Mouse (Mus musculus): ENCODE measurements at regions not wholly inside any gene's neighbourhood (a gene's known extent, or its start where the extent isn't known, plus 50 kb on each side); places are given as distances from the start of the nearest gene placed in this dataset.

DNA sequence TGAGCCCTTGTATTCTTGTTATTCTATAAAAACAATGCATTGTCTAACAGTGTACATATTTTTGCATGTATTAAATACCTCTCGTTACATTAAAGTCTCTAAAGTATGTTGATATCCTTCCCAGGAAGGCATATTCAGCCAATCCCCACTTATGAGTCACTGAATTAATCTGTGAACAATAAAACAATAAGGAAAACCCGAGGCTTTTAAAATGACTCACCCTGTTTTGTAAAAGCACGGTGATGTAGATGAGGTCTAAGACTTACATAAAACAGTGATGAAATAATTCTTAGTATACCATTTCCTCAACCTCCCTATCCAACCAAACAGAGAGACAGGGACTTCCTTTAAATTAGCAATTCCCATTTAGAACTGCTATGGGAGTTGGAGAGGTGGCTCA, 95.8 kb downstream of the Asb7 start:
- Histone ChIP-seq H3K4me2 (replicated peaks; ENCODE audit: low read depth) (no peak overlapping the region), H3K9ac (ENCODE audit: low read depth, low read length) (no peak overlapping the region), H3K9me3 (ENCODE audit: control insufficient read depth) (peaks cover 7% of the 10 kb centered on the region; the same call in 1 of the 2 replicates), H3K4me3 (ENCODE audit: low read depth, low read length) (no peak overlapping the region), H3K27ac (ENCODE audit: low read depth, low read length) (no peak overlapping the region), H3K4me1 (replicated peaks; ENCODE audit: control insufficient read depth, insufficient read depth, low read length) (no peaks in the 10 kb centered on the region), H3K27me3 (replicated peaks; ENCODE audit: control insufficient read depth, insufficient read depth, low read length) (no peaks in the 10 kb centered on the region), H3K36me3 (ENCODE audit: control insufficient read depth, insufficient read depth) (no peaks in the 10 kb centered on the region)
- no peak for TF ChIP-seq CTCF (IDR thresholded peaks at IDR 0.05; ENCODE audit: low read depth)
- ATAC-seq, result peak; percentile 91
- WGBS, result 32% methylated on average over 3 of the region's 3 CpGs

DNA sequence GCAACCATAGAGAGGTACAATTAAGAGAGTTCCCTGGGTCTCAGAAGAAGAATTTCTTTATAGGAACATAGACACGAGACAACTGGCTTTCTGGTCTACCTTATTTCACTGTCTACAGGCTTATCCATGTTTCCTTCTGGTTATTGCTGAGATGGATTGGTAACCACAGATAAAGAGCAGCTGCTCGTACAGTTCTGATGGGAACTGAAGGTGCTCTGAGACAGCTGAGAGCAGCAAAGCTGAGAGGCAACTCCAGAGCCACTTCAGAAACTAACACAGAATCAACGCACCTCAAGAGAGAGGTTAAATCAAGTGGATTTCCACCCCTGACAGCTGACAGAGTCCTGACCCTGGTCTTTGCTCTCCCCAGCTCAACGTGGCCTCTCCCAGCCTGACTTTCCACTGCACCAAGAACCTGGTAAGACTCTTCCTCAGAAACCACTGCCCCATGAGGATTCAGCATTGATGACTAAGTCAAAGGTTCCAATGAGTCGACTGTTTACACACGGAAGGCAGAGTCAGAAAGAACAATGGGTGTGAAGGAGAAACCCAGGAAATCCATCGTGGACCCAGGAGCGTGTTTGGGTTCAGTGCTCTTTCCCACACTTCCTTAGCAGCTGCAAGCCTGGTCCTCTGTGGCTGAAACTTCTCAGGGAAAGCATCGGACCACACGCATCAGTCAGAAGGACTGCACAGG, 97.7 kb downstream of the Asb7 start:
- Histone ChIP-seq H3K27ac (ENCODE audit: low read depth, low read length) (no peak overlapping the region), H3K4me1 (replicated peaks; ENCODE audit: control insufficient read depth, insufficient read depth, low read length) (no peaks in the 10 kb centered on the region), H3K36me3 (ENCODE audit: control insufficient read depth, insufficient read depth) (no peaks in the 10 kb centered on the region; the same call in 1 of the 2 replicates), H3K27me3 (replicated peaks; ENCODE audit: control insufficient read depth, insufficient read depth, low read length) (no peaks in the 10 kb centered on the region), H3K9ac (ENCODE audit: low read depth, low read length) (no peak overlapping the region), H3K4me3 (ENCODE audit: low read depth, low read length) (no peak overlapping the region), H3K4me2 (replicated peaks; ENCODE audit: low read depth) (no peak overlapping the region), H3K9me3 (ENCODE audit: control insufficient read depth) (peaks cover 7% of the 10 kb centered on the region; the same call in 1 of the 2 replicates)
- no peak for TF ChIP-seq CTCF (IDR thresholded peaks at IDR 0.05; ENCODE audit: low read depth)
- ATAC-seq, result 0 out of 2 replicates have a peak, but pooled peaks have one; percentile 28
- 57% methylated on average over 10 of the region's 10 CpGs for WGBS

DNA sequence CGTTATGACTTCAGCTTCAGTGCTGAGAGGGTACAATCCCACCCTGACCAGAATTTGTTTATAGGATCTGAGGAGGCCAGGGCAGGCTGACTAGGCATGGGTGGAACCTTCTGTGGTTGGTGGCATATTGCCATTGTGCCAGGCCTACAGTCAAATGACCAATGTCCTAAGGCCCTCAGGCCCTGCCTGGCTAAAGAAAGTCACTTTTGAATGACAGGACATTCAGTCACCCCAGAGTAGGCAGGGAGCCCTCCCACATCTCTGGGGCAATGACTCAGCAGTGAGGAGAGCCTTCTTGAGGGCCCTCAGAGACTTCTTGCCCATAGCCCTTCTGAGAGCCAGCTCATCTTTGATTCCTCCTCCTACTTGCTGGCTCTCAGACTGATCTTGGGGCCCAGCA, 102.9 kb downstream of the Asb7 start:
- H3K4me1 ChIP-seq (replicated peaks; ENCODE audit: control insufficient read depth, insufficient read depth, low read length), result no peaks in the 10 kb centered on the region
- no peak for ATAC-seq
- H3K9ac ChIP-seq (ENCODE audit: low read depth, low read length), result no peak overlapping the region
- H3K27me3 ChIP-seq (replicated peaks; ENCODE audit: control insufficient read depth, insufficient read depth, low read length), result no peaks in the 10 kb centered on the region
- no peak overlapping the region for H3K27ac ChIP-seq (ENCODE audit: low read depth, low read length)
- H3K4me3 ChIP-seq (ENCODE audit: low read depth, low read length), result no peak overlapping the region
- WGBS, result 61% methylated on average over 1 of the region's 1 CpGs
- no peak overlapping the region for H3K4me2 ChIP-seq (replicated peaks; ENCODE audit: low read depth)
- H3K36me3 ChIP-seq (ENCODE audit: control insufficient read depth, insufficient read depth), result no peaks in the 10 kb centered on the region; the same call in 1 of the 2 replicates
- TF ChIP-seq CTCF (IDR thresholded peaks at IDR 0.05; ENCODE audit: low read depth), result no peak
- H3K9me3 ChIP-seq (ENCODE audit: control insufficient read depth), result peaks cover 7% of the 10 kb centered on the region; the same call in 1 of the 2 replicates

DNA sequence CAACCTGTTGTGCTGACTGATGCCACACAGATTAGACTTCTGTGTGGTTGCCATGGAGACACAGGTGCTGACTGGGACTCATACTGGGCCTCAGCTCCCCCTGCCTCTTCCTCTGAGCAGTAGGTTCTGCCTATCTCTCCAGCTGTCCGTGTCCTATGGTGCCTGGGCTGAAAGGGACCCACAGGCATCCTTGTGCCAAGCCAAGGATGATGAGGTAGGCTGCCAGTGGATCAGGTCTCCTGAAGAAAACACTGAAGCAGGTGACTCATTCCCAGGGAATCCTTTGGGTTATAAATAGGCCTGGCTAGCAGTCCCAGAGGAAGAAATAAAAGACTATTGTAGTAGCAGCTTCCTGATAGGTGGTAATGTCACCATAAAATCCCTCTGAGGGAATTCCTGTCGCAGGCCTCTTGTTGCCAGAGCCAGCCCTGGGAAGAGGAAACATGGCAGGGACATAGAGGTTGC, 108.7 kb downstream of the Asb7 start:
- ATAC-seq, result peak; percentile 84
- TF ChIP-seq CTCF (IDR thresholded peaks at IDR 0.05; ENCODE audit: low read depth), result no peak
- H3K27ac ChIP-seq (ENCODE audit: low read depth, low read length), result no peak overlapping the region
- H3K36me3 ChIP-seq (ENCODE audit: control insufficient read depth, insufficient read depth), result no peaks in the 10 kb centered on the region
- 19% methylated on average over 2 of the region's 2 CpGs for WGBS
- no peaks in the 10 kb centered on the region for H3K9me3 ChIP-seq (ENCODE audit: control insufficient read depth)
- H3K4me2 ChIP-seq (replicated peaks; ENCODE audit: low read depth), result no peak overlapping the region
- no peaks in the 10 kb centered on the region for H3K27me3 ChIP-seq (replicated peaks; ENCODE audit: control insufficient read depth, insufficient read depth, low read length)
- no peaks in the 10 kb centered on the region for H3K4me1 ChIP-seq (replicated peaks; ENCODE audit: control insufficient read depth, insufficient read depth, low read length)
- no peak overlapping the region for H3K4me3 ChIP-seq (ENCODE audit: low read depth, low read length)
- no peak overlapping the region for H3K9ac ChIP-seq (ENCODE audit: low read depth, low read length)

DNA sequence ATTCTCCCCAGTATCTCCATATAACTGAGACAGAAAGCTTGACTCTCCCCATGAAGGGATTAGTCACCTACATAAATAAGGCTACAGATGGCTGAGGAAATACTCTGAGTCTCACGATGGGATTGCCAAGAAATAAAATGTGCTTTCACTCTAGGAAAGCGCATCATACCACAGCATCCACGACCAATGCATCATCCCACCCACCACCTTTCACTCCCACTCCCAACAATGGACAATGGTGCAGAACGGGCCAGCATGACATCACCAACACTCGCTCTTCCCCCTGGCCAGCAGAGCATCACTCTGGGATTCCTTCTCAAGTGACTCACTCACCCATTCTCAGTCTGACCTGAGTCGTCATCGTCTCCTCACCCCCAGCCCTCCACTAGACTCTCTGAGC, 113.1 kb downstream of the Asb7 start:
- 80% methylated on average over 7 of the region's 7 CpGs for WGBS
- Histone ChIP-seq H3K9ac (ENCODE audit: low read depth, low read length) (no peak overlapping the region), H3K27me3 (replicated peaks; ENCODE audit: control insufficient read depth, insufficient read depth, low read length) (no peaks in the 10 kb centered on the region), H3K9me3 (ENCODE audit: control insufficient read depth) (no peaks in the 10 kb centered on the region), H3K36me3 (ENCODE audit: control insufficient read depth, insufficient read depth) (no peaks in the 10 kb centered on the region), H3K4me2 (replicated peaks; ENCODE audit: low read depth) (no peak overlapping the region), H3K4me3 (ENCODE audit: low read depth, low read length) (no peak overlapping the region), H3K27ac (ENCODE audit: low read depth, low read length) (no peak overlapping the region), H3K4me1 (replicated peaks; ENCODE audit: control insufficient read depth, insufficient read depth, low read length) (no peaks in the 10 kb centered on the region)
- no peak for ATAC-seq
- no peak for TF ChIP-seq CTCF (IDR thresholded peaks at IDR 0.05; ENCODE audit: low read depth)

DNA sequence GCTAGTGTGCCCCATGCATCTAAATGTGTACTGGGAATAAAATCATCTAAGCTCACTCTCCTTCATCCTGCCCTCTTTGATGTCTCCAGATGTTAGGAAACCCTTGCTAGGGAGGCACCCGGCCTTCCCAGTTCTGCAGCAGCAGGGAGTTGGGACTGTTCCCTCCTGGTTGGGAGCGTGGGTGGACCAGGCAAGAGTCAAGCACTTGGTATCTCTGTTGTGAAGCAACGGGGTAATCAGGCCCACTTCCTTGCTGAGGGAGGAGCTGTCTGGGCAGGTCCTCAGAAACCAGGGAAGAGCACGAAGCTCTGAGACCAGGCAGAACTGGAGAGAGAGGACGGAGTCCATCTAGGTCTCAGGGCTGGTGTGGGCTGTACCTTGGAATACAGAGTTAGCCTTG, 117.9 kb downstream of the Asb7 start:
- H3K27me3 ChIP-seq (replicated peaks; ENCODE audit: control insufficient read depth, insufficient read depth, low read length), result no peaks in the 10 kb centered on the region
- H3K9ac ChIP-seq (ENCODE audit: low read depth, low read length), result no peak overlapping the region
- 67% methylated on average over 5 of the region's 5 CpGs for WGBS
- no peak overlapping the region for H3K4me3 ChIP-seq (ENCODE audit: low read depth, low read length)
- no peak overlapping the region for H3K27ac ChIP-seq (ENCODE audit: low read depth, low read length)
- H3K36me3 ChIP-seq (ENCODE audit: control insufficient read depth, insufficient read depth), result no peaks in the 10 kb centered on the region
- H3K4me2 ChIP-seq (replicated peaks; ENCODE audit: low read depth), result no peak overlapping the region
- H3K4me1 ChIP-seq (replicated peaks; ENCODE audit: control insufficient read depth, insufficient read depth, low read length), result no peaks in the 10 kb centered on the region
- H3K9me3 ChIP-seq (ENCODE audit: control insufficient read depth), result no peaks in the 10 kb centered on the region
- no peak for ATAC-seq
- no peak for TF ChIP-seq CTCF (IDR thresholded peaks at IDR 0.05; ENCODE audit: low read depth)
